Mouse (Mus musculus) heart, postnatal 4 days (tissue): ENCODE measurements around the gene Nav2. TPM values are rescaled to one million over a fixed set of nuclear protein-coding genes. Genes with fewer than 3 reads are reported as not detected.
A peak's percentile ranks its signal among the peaks of the same experiment; 100 is the strongest.

Experiments used
- DNase-seq: peaks from one replicate; pipeline ENCODE4 v3.0.0; 2021
- total RNA-seq, 2 experiments: library from RNA; stranded (reverse); gene quantifications; 2 replicates each; pipeline ENCODE4 v1.2.3; 2021

Nav2 gene
- total RNA-seq, 2 experiments from 2014 or later: 106 to 112 TPM

GRCm38 (mm10) chr7:48891029-48891428 is 17.5 kb upstream of the Nav2 start:
- DNase-seq: no peak

GRCm38 (mm10) chr7:48893093-48893492 is 15.4 kb upstream of the Nav2 start:
- DNase-seq: no peak

DNA sequence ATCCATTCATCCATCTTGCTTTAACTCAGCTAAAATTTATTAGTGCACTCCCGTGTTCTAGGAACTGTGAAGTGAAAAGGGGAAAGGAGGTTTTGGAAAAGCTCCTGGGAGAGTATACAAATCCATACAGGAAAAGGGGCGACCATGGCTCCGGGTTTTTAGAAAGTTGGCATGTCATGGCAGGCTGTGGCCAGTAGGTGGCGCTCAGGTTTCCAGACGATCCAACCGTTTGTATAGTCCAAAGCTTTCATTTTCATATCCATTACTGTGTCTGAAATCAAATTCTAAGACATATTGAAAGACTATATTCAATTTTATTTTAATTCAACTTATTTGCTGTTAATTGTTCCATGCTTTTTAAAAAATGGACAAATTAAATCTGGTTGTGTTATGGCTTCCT is 14.4 kb upstream of the Nav2 start:
- peak; percentile 82 for DNase-seq

DNA sequence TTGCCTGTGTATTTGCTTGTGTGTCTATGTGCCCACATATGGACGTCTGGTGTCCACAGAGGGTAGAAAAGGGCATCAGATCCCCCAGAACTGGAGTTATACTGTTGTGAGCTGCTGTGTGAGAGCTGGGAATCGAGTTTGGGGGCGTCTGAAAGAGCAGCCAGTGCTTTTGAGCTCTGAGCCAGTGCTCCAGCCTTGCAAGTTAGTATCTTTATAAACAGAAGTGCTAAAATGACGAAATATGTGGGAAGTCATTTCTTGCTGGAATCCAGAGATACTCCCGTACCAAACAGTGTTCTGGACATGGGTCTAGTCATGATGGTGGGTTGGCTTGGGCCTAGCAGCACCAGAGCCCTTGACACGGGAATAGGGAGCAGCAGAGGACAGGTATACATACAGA is 13.8 kb upstream of the Nav2 start:
- DNase-seq: no peak

DNA sequence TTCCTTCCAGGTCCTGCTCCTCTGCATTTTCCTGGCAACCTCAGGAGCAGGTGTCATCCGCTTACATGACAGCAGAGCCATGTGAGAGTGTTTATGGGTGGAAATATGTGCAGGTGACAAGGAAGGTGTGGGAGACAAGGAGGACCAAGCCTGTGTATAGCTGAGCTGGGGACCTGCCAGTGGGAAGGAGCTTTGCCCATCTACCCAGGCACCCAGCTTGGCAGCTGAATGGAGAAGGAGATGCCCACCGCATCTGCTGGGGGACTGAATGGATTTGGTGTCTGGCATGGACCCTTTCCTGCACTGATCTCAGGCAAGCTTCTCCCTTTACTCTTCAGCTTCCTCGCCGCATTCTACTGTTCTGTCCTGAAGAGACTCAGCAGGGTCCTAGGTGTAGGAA is 13.0 kb upstream of the Nav2 start:
- no peak for DNase-seq

- no peak for DNase-seq
Observed at GRCm38 (mm10) chr7:48896051-48896450, 12.5 kb upstream of the Nav2 start.

GRCm38 (mm10) chr7:48897539-48898163 is 10.9 kb upstream of the Nav2 start:
- no peak for DNase-seq

DNA sequence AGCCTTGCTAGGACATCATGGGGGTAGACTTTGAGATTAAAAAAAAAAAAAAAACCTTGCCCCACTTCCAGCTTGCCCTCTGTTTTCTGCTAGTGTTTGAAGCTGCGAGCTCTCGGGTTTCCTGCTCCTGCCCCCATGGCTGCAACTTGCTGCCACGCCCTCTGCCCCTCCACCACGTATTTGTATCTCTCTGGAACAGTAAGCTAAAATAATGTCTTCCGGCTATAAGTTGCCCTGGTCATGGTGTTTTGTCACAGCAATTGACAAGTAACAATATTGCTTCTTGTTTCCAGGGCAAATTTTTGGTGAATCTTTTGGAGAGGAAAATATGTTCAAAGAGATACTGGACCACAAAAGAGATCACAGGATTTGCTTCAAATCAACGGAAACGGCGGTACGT is 10.1 kb upstream of the Nav2 start:
- no peak for DNase-seq

GRCm38 (mm10) chr7:48900408-48901167 is 7.9 kb upstream of the Nav2 start:
- DNase-seq: no peak

DNA sequence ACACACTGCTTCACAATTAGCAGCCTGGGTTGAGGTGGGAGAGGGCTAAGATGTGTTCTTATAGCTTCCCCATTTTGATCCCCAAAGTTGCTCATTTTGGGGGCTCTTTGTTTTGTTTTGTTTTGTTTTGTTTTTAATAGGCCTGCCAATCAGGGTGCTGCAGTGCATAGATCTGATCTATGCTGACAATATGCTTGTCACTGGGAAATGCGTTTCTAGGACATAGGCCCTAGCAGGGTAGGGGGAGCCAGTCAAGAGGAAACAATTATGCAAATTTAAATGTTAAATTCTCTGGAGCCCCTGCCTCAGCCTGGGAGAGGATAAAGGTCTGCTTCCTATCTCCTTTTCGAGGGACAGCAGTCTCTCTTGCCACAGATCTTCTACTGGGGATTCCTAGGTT is 6.1 kb upstream of the Nav2 start:
- no peak for DNase-seq

- no peak for DNase-seq
Observed at GRCm38 (mm10) chr7:48909342-48909671, 791 bp downstream of the Nav2 start.

DNA sequence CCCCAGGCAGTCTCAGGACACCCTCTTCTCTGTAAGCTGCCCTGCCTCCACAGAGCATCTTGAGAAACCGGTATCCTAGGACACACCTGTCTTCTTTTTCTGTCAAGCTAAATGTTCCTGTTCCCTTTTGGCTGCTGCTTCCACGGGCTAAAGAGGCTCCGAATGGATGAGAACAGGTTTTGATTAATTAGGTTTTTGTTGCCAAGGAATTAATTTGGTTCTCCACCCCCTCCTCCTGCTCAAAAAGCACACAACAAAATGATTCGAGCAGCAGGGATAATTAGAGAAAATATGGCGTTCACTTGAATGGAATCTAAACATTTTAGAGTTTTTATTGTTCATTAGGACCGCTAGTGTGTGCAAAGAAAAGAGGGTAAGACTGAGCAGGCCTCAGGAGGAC is 1.8 kb downstream of the Nav2 start:
- DNase-seq: no peak

DNA sequence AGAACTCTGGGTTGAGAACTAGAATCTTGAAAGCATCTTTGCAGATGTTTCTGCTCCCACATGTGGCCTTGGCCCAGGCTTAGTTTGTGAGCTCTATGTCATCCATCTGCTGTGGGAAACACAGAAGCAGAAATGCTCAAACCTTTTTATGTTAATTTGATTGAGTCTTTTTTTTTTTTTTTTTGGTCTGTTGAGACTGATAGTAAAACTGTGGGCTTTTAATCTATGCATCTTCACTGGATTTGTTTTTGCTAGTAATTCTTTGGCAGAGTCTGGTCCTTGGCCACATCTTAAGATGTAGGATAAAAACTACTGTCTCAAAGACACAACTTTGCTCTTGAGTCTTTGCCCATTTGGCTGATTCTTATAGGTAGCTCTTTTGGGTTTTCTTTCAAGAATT is 2.6 kb downstream of the Nav2 start:
- no peak for DNase-seq

DNA sequence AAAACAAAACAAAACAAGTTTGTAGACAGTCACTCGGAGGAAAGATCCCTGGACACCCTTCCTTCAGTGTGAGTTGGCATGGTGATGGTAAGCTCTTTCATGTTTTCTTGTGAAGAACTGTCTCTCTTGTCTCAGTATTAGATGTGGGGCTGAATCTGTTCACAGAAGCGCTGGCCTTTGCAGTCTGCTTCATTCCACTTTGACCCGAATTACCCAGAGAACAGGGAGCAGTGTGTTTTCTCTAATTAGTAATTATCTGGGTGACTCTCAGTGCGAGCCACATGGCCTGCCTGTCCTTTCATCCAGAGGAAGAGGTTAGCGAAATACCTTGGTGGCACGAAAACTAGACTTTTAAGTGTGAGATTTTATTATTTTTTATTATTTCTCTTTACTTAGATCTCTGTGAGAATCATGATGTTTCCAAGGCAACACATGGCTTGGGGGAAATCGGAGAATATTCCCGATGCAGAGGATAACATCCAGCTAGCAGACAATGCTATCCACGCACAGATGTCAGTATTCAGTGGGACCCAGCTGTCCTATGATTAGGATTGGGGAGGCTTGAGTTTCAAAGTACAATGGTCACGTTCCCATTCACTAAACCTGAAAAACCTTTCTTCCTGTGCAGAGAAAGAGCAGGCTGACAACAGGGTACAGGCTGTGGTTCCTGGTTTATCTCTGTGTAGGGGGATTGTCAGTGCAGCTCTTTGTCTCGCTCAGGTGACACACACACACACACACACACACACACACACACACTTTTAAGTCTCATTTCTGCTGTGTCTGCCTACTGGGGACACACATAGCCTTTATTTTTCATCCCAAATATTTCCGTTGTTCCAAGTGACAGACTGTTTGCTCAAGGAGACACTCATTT is 6.4 kb downstream of the Nav2 start:
- no peak for DNase-seq

- no peak for DNase-seq
Observed at GRCm38 (mm10) chr7:48917463-48917862, 8.9 kb downstream of the Nav2 start.

DNA sequence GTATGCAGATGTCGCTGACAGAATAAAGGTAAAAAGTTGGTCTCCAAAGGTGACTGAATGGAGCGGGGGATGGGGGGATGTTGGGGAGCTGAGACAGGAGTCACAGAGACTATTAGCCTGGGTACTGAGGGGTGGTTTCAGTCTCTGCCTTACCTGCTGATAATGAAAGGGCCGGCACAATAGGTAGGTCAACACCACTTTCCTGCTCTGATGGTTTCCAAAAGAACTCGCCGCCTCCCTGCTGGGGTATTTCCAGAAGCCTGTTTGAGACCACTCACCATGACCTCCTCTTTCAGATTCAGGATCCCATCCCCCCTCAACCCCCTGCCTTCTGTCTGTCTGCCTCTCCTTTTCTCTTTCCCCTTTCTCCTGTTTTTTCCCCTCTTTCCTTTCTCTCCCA is 9.5 kb downstream of the Nav2 start:
- DNase-seq: no peak

- DNase-seq: no peak
Observed at GRCm38 (mm10) chr7:48918389-48918788, 9.9 kb downstream of the Nav2 start.

GRCm38 (mm10) chr7:48923620-48924019 is 15.1 kb downstream of the Nav2 start:
- DNase-seq: no peak

GRCm38 (mm10) chr7:48925214-48925613 is 16.7 kb downstream of the Nav2 start:
- DNase-seq: peak; percentile 12

DNA sequence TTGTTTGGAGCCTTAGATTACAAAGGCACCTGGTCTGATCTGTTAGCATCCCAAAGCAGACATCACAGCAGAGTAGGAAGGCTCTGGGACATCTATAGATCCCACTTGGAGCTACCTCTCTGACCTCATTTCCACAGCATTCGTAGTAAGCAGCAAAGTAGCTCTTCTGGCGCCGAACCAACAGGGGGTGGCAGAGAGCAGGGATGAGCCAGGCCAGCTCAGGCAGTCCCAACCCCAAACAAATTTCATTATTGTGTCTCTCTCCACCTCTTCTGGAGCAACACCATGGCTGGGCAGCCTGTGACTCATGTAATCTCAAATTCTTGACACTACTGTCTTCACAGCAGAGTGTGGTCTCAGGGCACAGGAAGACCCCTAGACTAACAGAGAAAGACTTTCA is 19.8 kb downstream of the Nav2 start:
- DNase-seq: peak; percentile 83

- DNase-seq: no peak
Observed at GRCm38 (mm10) chr7:48930399-48930798, 21.9 kb downstream of the Nav2 start.

DNA sequence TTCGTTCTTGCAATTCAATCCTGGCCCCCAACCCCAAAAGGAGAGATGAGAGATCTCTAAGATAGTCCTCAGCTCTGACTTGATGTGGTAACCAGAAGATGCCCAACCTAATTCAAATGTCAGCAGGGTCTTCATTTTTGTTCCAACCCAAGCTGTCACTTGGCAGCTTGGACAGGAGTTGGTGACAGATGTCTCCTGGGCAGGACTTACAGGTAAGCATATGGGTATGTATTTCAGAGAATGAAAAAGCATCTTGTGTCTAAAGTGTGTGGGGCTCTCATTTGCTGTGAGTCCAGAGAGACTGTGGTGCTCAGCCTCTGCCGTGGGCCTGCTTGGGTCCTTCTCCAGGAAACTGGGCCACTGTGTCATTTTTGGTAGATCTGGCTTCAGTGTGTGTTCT is 23.6 kb downstream of the Nav2 start:
- DNase-seq: no peak

DNA sequence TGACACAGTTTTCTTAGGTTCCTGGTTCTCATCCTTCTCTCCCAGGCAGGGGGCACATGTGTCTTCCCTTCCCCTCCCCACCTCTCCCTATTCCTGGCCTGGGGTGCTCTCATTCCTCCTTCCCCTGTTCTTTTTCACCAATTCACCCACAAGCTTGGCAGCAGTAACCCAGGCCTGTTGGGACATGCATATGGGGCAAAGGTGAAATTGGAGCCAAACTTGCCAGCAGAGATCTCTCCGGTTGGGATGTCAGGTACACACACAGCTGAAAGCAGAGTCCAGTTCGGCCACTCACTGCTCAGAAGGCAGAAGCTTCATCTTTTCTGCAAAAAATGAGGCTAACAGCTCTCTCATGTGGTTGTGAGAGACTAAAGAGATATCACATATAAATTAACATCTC is 26.3 kb downstream of the Nav2 start:
- no peak for DNase-seq

DNA sequence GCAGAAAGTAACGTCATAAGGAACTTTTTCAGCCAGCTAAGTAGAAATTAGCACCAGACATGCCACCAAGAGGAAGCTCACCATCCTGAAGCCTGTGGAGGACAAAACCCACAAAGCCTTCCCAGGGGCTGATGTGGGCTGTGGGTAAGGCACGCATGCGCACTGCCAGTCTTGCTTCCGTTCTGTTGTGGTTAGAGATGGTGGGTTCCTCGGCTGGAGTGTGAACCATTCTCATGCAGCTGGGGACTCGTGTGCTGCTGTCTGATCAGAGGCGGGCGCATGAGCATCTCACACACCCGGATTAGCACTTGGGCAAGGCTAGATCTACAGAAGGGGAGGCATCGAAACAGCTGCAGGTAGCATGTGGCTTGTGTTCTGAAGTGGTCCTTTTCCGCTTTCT is 29.0 kb downstream of the Nav2 start:
- DNase-seq: no peak
